Comparison of ENCODE assay signal across 8 mouse cellular contexts in genomic region chr6:119918561-119919181, GRCm38 (mm10). TPM values are rescaled to one million over a fixed set of nuclear protein-coding genes. Genes with fewer than 3 reads are reported as not detected.
DNase-seq lines count a peak whose midpoint lies in the region; ATAC-seq and TF ChIP-seq lines count a peak whose summit lies in the region.

No protein-coding gene starts in this region.

- H3ac ChIP-seq in myocyte (ENCODE audit: control insufficient read depth, insufficient read length): no peak overlapping the region

- H3K27me3 ChIP-seq in myocyte (ENCODE audit: control insufficient read depth, insufficient read depth, insufficient read length): no peaks in the 10 kb centered on the region
- H3K27me3 ChIP-seq in forebrain, embryonic 11.5 days (ENCODE audit: control insufficient read depth, insufficient read depth, low read length): no peaks in the 10 kb centered on the region

- H3K4me2 ChIP-seq in myocyte (ENCODE audit: low read depth): no peak overlapping the region
- no peak overlapping the region for H3K4me2 ChIP-seq in forebrain, embryonic 11.5 days (ENCODE audit: low read depth, low read length, severe bottlenecking)

- H3K36me3 ChIP-seq in myocyte (ENCODE audit: control insufficient read depth, insufficient read depth): peaks cover 57% of the 10 kb centered on the region
- no peaks in the 10 kb centered on the region; the same call in 1 of the 2 replicates for H3K36me3 ChIP-seq in forebrain, embryonic 11.5 days (ENCODE audit: control insufficient read depth, insufficient read depth, low read length)

- H3K79me2 ChIP-seq in myocyte (ENCODE audit: control insufficient read depth, insufficient read depth): no peaks in the 10 kb centered on the region

- H3K9ac ChIP-seq in forebrain, embryonic 11.5 days (ENCODE audit: low read length): no peak overlapping the region

- TF ChIP-seq POLR2A in myocyte (IDR thresholded peaks at IDR 0.05; ENCODE audit: insufficient read length, low read depth): no peak

- H3K4me3 ChIP-seq in myocyte: no peak overlapping the region
- no peak overlapping the region for H3K4me3 ChIP-seq in forebrain, embryonic 11.5 days (ENCODE audit: low read depth, low read length)

- no peak overlapping the region for H3K27ac ChIP-seq in forebrain, embryonic 11.5 days (ENCODE audit: low read depth, low read length)

- H3K4me1 ChIP-seq in forebrain, embryonic 11.5 days (replicated peaks; ENCODE audit: control insufficient read depth, insufficient read depth, low read length): no peaks in the 10 kb centered on the region

- 92% methylated on average over 16 of the region's 16 CpGs for WGBS in forebrain, embryonic 11.5 days

- ATAC-seq in forebrain, embryonic 11.5 days (replicated peaks; ENCODE audit: low FRiP score): no peak

- H3K9me3 ChIP-seq in forebrain, embryonic 11.5 days (ENCODE audit: control insufficient read depth, low read length): no peaks in the 10 kb centered on the region

- DNase-seq in adrenal gland, adult (ENCODE audit: inconsistent age in 2 of 2, low spot score in 1 of 2): peak; percentile 24 to 43
- no peak for DNase-seq in adrenal gland, postnatal 4 days (ENCODE audit: low spot score in 2 of 2)
- DNase-seq in B cell, adult 2 months: peak; percentile 18 to 34
- peak; percentile 79 to 83 for DNase-seq in cerebellum, postnatal 25 days
- no peak for DNase-seq in forebrain, embryonic 11.5 days (ENCODE audit: low spot score)
- no peak for DNase-seq in urinary bladder, postnatal 4 days (ENCODE audit: low spot score in 2 of 2)
- DNase-seq in kidney, adult 18-20 months: no peak

TF ChIP-seq in myocyte, 11 proteins besides CTCF, POLR2A, EP300 and RAD21:
- peak; percentile 31 for TF ChIP-seq POLR2AphosphoS2 (IDR thresholded peaks at IDR 0.05; ENCODE audit: insufficient read length, low read depth)
- TF ChIP-seq E2F4 (IDR thresholded peaks at IDR 0.05; ENCODE audit: insufficient read depth): no peak
- peak in 1 of 3 experiments; percentile 6 for TF ChIP-seq MYOD1 (IDR thresholded peaks at IDR 0.05; ENCODE audit: control insufficient read depth in 1 of 3, insufficient read length in 2 of 3, low read depth in 2 of 3)
- no peak for TF ChIP-seq SRF (IDR thresholded peaks at IDR 0.05; ENCODE audit: control insufficient read depth, insufficient read length, low read depth)
- no peak for TF ChIP-seq MYOG (IDR thresholded peaks at IDR 0.05; ENCODE audit: control insufficient read depth in 1 of 3, insufficient read depth in 1 of 3, insufficient read length in 2 of 3, low read depth in 2 of 3)
- no peak for TF ChIP-seq TCF12 (IDR thresholded peaks at IDR 0.05; ENCODE audit: insufficient read depth, poor library complexity, severe bottlenecking)

RNA-seq across cellular contexts. Expression of gene Rad52, which starts 16.2 kb away (rescaled TPM):
- total RNA-seq in adrenal gland, postnatal 4 days (2021): 10 to 100 TPM; 23.6 to 27.1 TPM
- polyA plus RNA-seq in myocyte (2012; fragmentation: generic; extraction: Trizol): 12.0 TPM
- polyA plus RNA-seq in forebrain, embryonic 11.5 days (2014; fragmentation: Nextera tagmentation; extraction: Ambion mirVana): 20.9 and 23.2 TPM in 2 replicates

Comparison
In these comparisons a context has a peak if more than half of its experiments do, and no peak if none do; other contexts are left out.
1. DNase-seq: peak in adrenal gland, adult (2 of 2), B cell, adult 2 months (2 of 2) and cerebellum, postnatal 25 days (2 of 2); none in adrenal gland, postnatal 4 days (0 of 2), forebrain, embryonic 11.5 days (single experiment), urinary bladder, postnatal 4 days (0 of 2) and kidney, adult 18-20 months (single experiment).